Mouse (Mus musculus): Measurements from ENCODE around the gene Tctn3.

GRCm38 (mm10) chr19:40589530-40589880 is 22.5 kb downstream of the Tctn3 start:
- TF ChIP-seq CTCF (IDR thresholded peaks at IDR 0.05; ENCODE audit: borderline replicate concordance, insufficient read depth, low read depth, low read length) (no peak), POLR2A (IDR thresholded peaks at IDR 0.05; ENCODE audit: borderline replicate concordance, insufficient read depth, low read length) (no peak)

Measured in cerebellum, adult 2 months (tissue).